In the genomic region with DNA sequence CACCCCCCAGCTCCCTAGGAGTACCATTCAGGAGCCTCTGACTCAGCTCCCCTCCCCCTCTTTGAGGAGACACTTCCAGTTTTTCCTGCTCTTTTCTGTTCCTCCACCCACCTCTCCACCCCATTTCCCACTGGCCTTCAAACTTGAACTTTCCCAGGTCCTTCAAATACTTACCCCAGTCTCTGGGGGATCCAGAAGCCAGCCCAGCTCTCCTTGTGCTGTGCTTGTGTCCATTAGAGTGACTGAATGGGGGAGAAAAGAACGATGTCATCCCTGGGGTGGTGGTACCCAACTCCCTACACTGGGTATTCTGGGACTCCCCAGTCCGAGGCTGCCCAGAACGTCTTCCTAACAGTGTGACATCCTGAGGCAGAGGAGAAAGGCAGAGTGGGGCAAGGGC, we compare ENCODE assay signal across 12 mouse cellular contexts. TPM values are rescaled to one million over a fixed set of nuclear protein-coding genes. Genes with fewer than 3 reads are reported as not detected.
DNase-seq lines count a peak whose midpoint lies in the region; ATAC-seq lines count a peak whose summit lies in the region.
"Had no signal": no experiment of that assay in that cellular context is flagged by ENCODE, and none has a peak within 500 bp of the region (broad histone marks: within the 10 kb centered on the region; RNA-seq: fewer than 3 reads in every experiment).

No protein-coding gene starts in this region.

- ATAC-seq in hindbrain, embryonic 12.5 days (ENCODE audit: low FRiP score), result peak; percentile 32
- no peak for ATAC-seq in hindbrain, embryonic 11.5 days (ENCODE audit: low FRiP score)
- ATAC-seq in limb, embryonic 13.5 days (ENCODE audit: low FRiP score, low read depth), result no peak

- no peak for DNase-seq in hindbrain, embryonic 11.5 days (ENCODE audit: low spot score)
- peak; percentile 43 for DNase-seq in testis, postnatal 10 days (ENCODE audit: low spot score)
- DNase-seq in testis, postnatal 14 days (ENCODE audit: low spot score), result no peak
- DNase-seq in adrenal gland, adult (ENCODE audit: inconsistent age in 2 of 2, low spot score in 1 of 2), result no peak
- DNase-seq in cerebellum, postnatal 14 days, result no peak
- no peak for DNase-seq in spleen, adult 18-20 months
- DNase-seq: thymus, adult 18-20 months had no signal

- no peak overlapping the region for H3K4me3 ChIP-seq in hindbrain, embryonic 12.5 days
- no peak overlapping the region for H3K4me3 ChIP-seq in hindbrain, embryonic 11.5 days (ENCODE audit: low read depth, low read length)
- H3K4me3 ChIP-seq in limb, embryonic 13.5 days, result peak overlapping the region; percentile 62

- H3K4me1 ChIP-seq in hindbrain, embryonic 12.5 days, result peaks cover 11% of the 10 kb centered on the region
- peaks cover 4% of the 10 kb centered on the region; the same call in 1 of the 2 replicates for H3K4me1 ChIP-seq in hindbrain, embryonic 11.5 days (replicated peaks; ENCODE audit: control insufficient read depth, insufficient read depth, low read length)
- H3K4me1 ChIP-seq in limb, embryonic 13.5 days, result peaks cover 21% of the 10 kb centered on the region

- no peak overlapping the region for H3K9ac ChIP-seq in hindbrain, embryonic 12.5 days
- H3K9ac ChIP-seq in hindbrain, embryonic 11.5 days (ENCODE audit: low read depth, low read length), result no peak overlapping the region
- 0 out of 2 replicates have a peak overlapping the region, but pooled peaks have one; percentile 72 for H3K9ac ChIP-seq in limb, embryonic 13.5 days

- H3K4me2 ChIP-seq in hindbrain, embryonic 12.5 days (replicated peaks), result peak overlapping the region; percentile 97
- H3K4me2 ChIP-seq in hindbrain, embryonic 11.5 days (replicated peaks; ENCODE audit: low read depth, low read length), result no peak overlapping the region
- peak overlapping the region; percentile 94 for H3K4me2 ChIP-seq in limb, embryonic 13.5 days (replicated peaks)

- 10% methylated on average over 3 of the region's 3 CpGs for WGBS in hindbrain, embryonic 12.5 days
- WGBS in hindbrain, embryonic 11.5 days, result 10% methylated on average over 3 of the region's 3 CpGs
- WGBS in limb, embryonic 13.5 days, result 13% methylated on average over 3 of the region's 3 CpGs

- no peaks in the 10 kb centered on the region for H3K9me3 ChIP-seq in hindbrain, embryonic 12.5 days (replicated peaks)
- H3K9me3 ChIP-seq in hindbrain, embryonic 11.5 days (ENCODE audit: control insufficient read depth, low read length), result no peaks in the 10 kb centered on the region
- no peaks in the 10 kb centered on the region for H3K9me3 ChIP-seq in limb, embryonic 13.5 days
- H3K9me3 ChIP-seq: G1E had no signal

- peaks cover 18% of the 10 kb centered on the region for H3K27me3 ChIP-seq in hindbrain, embryonic 12.5 days
- no peaks in the 10 kb centered on the region; the same call in none of the 2 replicates for H3K27me3 ChIP-seq in hindbrain, embryonic 11.5 days (ENCODE audit: control insufficient read depth, insufficient read depth, low read length)
- H3K27me3 ChIP-seq in limb, embryonic 13.5 days, result no peaks in the 10 kb centered on the region

- no peak overlapping the region for H3K27ac ChIP-seq in hindbrain, embryonic 12.5 days
- H3K27ac ChIP-seq in hindbrain, embryonic 11.5 days (ENCODE audit: low read depth, low read length), result no peak overlapping the region
- no peak overlapping the region for H3K27ac ChIP-seq in limb, embryonic 13.5 days

- no peaks in the 10 kb centered on the region for H3K36me3 ChIP-seq in hindbrain, embryonic 12.5 days
- H3K36me3 ChIP-seq in hindbrain, embryonic 11.5 days (ENCODE audit: control insufficient read depth, insufficient read depth, low read length), result no peaks in the 10 kb centered on the region
- no peaks in the 10 kb centered on the region for H3K36me3 ChIP-seq in limb, embryonic 13.5 days
- H3K36me3 ChIP-seq: G1E had no signal

RNA-seq across cellular contexts. Expression of a gene that starts 1.1 kb away (rescaled TPM):
- polyA plus RNA-seq in hindbrain, embryonic 12.5 days (2016; fragmentation: Nextera tagmentation; extraction: Ambion mirVana), result 1.9 and 2.4 TPM in 2 replicates
- polyA plus RNA-seq in hindbrain, embryonic 11.5 days (2014; fragmentation: Nextera tagmentation; extraction: Ambion mirVana), result 0.43 and 1.3 TPM in 2 replicates
- polyA plus RNA-seq in limb, embryonic 13.5 days (2015; fragmentation: Nextera tagmentation; extraction: Ambion mirVana), result 8.9 and 9.4 TPM in 2 replicates
- polyA plus RNA-seq: G1E had no signal

RNA-seq across cellular contexts. Expression of a gene that starts 22.6 kb away (rescaled TPM):
- 71.4 and 82.5 TPM in 2 replicates for polyA plus RNA-seq in hindbrain, embryonic 12.5 days (2016; fragmentation: Nextera tagmentation; extraction: Ambion mirVana)
- 57.5 and 60.1 TPM in 2 replicates for polyA plus RNA-seq in hindbrain, embryonic 11.5 days (2014; fragmentation: Nextera tagmentation; extraction: Ambion mirVana)
- 118 and 123 TPM in 2 replicates for polyA plus RNA-seq in limb, embryonic 13.5 days (2015; fragmentation: Nextera tagmentation; extraction: Ambion mirVana)

RNA-seq across cellular contexts. Expression of a gene that starts 28.0 kb away (rescaled TPM):
- not detected in 2 replicates for polyA plus RNA-seq in hindbrain, embryonic 12.5 days (2016; fragmentation: Nextera tagmentation; extraction: Ambion mirVana)
- polyA plus RNA-seq in hindbrain, embryonic 11.5 days (2014; fragmentation: Nextera tagmentation; extraction: Ambion mirVana), result not detected in 2 replicates
- not detected in 2 replicates for polyA plus RNA-seq in limb, embryonic 13.5 days (2015; fragmentation: Nextera tagmentation; extraction: Ambion mirVana)
- polyA plus RNA-seq: G1E; heart, postnatal 0 days; neural tube, embryonic 11.5 days had no signal

RNA-seq across cellular contexts. Expression of a gene that starts 33.2 kb away (rescaled TPM):
- not detected in 2 replicates for polyA plus RNA-seq in hindbrain, embryonic 12.5 days (2016; fragmentation: Nextera tagmentation; extraction: Ambion mirVana)
- polyA plus RNA-seq in hindbrain, embryonic 11.5 days (2014; fragmentation: Nextera tagmentation; extraction: Ambion mirVana), result 0.15 TPM in 1 of 2 replicates, not detected in the other
- polyA plus RNA-seq in limb, embryonic 13.5 days (2015; fragmentation: Nextera tagmentation; extraction: Ambion mirVana), result not detected in 2 replicates
- polyA plus RNA-seq: G1E; heart, postnatal 0 days; neural tube, embryonic 11.5 days had no signal

RNA-seq across cellular contexts. Expression of a gene that starts 47.6 kb away (rescaled TPM):
- polyA plus RNA-seq in hindbrain, embryonic 12.5 days (2016; fragmentation: Nextera tagmentation; extraction: Ambion mirVana), result 4.3 and 4.9 TPM in 2 replicates
- 2.6 and 3.1 TPM in 2 replicates for polyA plus RNA-seq in hindbrain, embryonic 11.5 days (2014; fragmentation: Nextera tagmentation; extraction: Ambion mirVana)
- 0.45 and 0.56 TPM in 2 replicates for polyA plus RNA-seq in limb, embryonic 13.5 days (2015; fragmentation: Nextera tagmentation; extraction: Ambion mirVana)
